Mouse (Mus musculus) embryonic facial prominence, embryonic 11.5 days (tissue): ENCODE results near the gene S100a16. TPM values are rescaled to one million over a fixed set of nuclear protein-coding genes. Genes with fewer than 3 reads are reported as not detected.

ENCODE experiments used
- ATAC-seq: fragments of 200-750 bp; cut with Nextera tagmentation; replicated peaks from 2 replicates; pipeline ENCODE4 v1.8.0; 2017; ENCODE audit warnings: low read depth; ENCODE audit not compliant: insufficient number of reproducible peaks, low FRiP score, low TSS enrichment
- DNase-seq: peaks from one replicate; pipeline ENCODE4 v3.0.0-alpha.2; 2015; ENCODE audit warnings: low spot score
- H3K27ac ChIP-seq: fragments of 300-500 bp; sonication (generic); replicated peaks from 2 replicates; pipeline ENCODE4 v1.5.1; 2014; ENCODE audit warnings: mild to moderate bottlenecking, low read depth, low read length, control low read depth
- H3K27me3 ChIP-seq: fragments of 300-500 bp; sonication (generic); 2 replicates; pipeline ENCODE4 v1.6.1; 2014; ENCODE audit warnings: mild to moderate bottlenecking, low read length, moderate library complexity, mixed read lengths; ENCODE audit not compliant: control insufficient read depth, insufficient read depth
- H3K36me3 ChIP-seq: fragments of 300-500 bp; sonication (generic); replicated peaks from 2 replicates; pipeline ENCODE4 v1.6.1; 2014; ENCODE audit warnings: low read depth, mild to moderate bottlenecking, low read length, moderate library complexity, mixed read lengths; ENCODE audit not compliant: control insufficient read depth, insufficient read depth
- H3K4me1 ChIP-seq: fragments of 300-500 bp; sonication (generic); 2 replicates; pipeline ENCODE4 v1.6.1; 2014; ENCODE audit warnings: low read length, mixed read lengths; ENCODE audit not compliant: control insufficient read depth, insufficient read depth
- H3K4me2 ChIP-seq: fragments of 300-500 bp; sonication (generic); 2 replicates; pipeline ENCODE4 v1.6.1; 2014; ENCODE audit warnings: low read depth, mild to moderate bottlenecking, control low read depth, low read length, moderate library complexity
- H3K4me3 ChIP-seq: fragments of 300-500 bp; sonication (generic); 2 replicates; pipeline ENCODE4 v1.5.1; 2014; ENCODE audit warnings: low read depth, low read length, control low read depth
- H3K9ac ChIP-seq: fragments of 300-500 bp; sonication (generic); replicated peaks from 2 replicates; pipeline ENCODE4 v1.6.1; 2014; ENCODE audit warnings: mild to moderate bottlenecking, control low read depth, low read length
- H3K9me3 ChIP-seq: fragments of 300-500 bp; sonication (generic); replicated peaks from 2 replicates; pipeline ENCODE4 v1.6.1; 2016; ENCODE audit warnings: mild to moderate bottlenecking, low read length, inconsistent platforms, mixed read lengths; ENCODE audit not compliant: control insufficient read depth
- WGBS: fragments of 180-500 bp; shearing (Covaris S2); extraction: QIAGEN DNeasy Blood & Tissue Kit; methylation state at CpG from one replicate; pipeline ENCODE4 v1.1.7; 2014; 5-methylcytosine and 5-hydroxymethylcytosine counted together
- polyA plus RNA-seq: library from polyadenylated mRNA; unstranded; fragments of >200 nt; fragmentation: Nextera tagmentation; extraction: Ambion mirVana; gene quantifications from 2 replicates; pipeline ENCODE4 v1.2.1, GENCODE M21; 2014

S100a16 gene
- polyA plus RNA-seq, 1 experiment from 2014 or later: 48.2 TPM

GRCm38 (mm10) chr3:90512948-90513642, 24.0 kb upstream of the S100a16 start:
- Histone ChIP-seq H3K36me3 (no peaks in the 10 kb centered on the region), H3K27me3 (0 out of 2 replicates have a peak, but pooled peaks cover 8% of the 10 kb centered on the region), H3K27ac (no peak overlapping the region), H3K4me1 (peaks cover 9% of the 10 kb centered on the region), H3K4me3 (no peak overlapping the region), H3K4me2 (no peak overlapping the region), H3K9ac (no peak overlapping the region), H3K9me3 (no peaks in the 10 kb centered on the region)
- WGBS: 75% methylated on average over 9 of the region's 9 CpGs
- no peak for DNase-seq
- no peak for ATAC-seq

GRCm38 (mm10) chr3:90513796-90514590, 23.1 kb upstream of the S100a16 start, which contains the start of the genes S100a1 and S100a13:
Gene S100a1 (minus strand): TSS chr3:90514392.
Gene S100a13 (plus strand): TSS chr3:90514435.
- H3K4me2 ChIP-seq: peak within 1 kb of the TSS; percentile 73
- peak within 1 kb of the TSS; percentile 29 for H3K4me3 ChIP-seq
- DNase-seq: no peak
- no peaks in the 10 kb centered on the region for H3K9me3 ChIP-seq
- WGBS: 4% methylated on average over 25 of the region's 25 CpGs
- H3K9ac ChIP-seq: peak within 1 kb of the TSS; percentile 52
- peaks cover 9% of the 10 kb centered on the region for H3K4me1 ChIP-seq
- H3K27me3 ChIP-seq: 0 out of 2 replicates have a peak, but pooled peaks cover 8% of the 10 kb centered on the region
- H3K27ac ChIP-seq: no peak within 1 kb of the TSS
- H3K36me3 ChIP-seq: no peaks in the 10 kb centered on the region
- ATAC-seq: 0 out of 2 replicates have a peak, but pooled peaks have one; percentile 22

GRCm38 (mm10) chr3:90514691-90515090, 22.4 kb upstream of the S100a16 start:
- ATAC-seq: peak; percentile 64
- Histone ChIP-seq H3K9ac (peak overlapping the region; percentile 52), H3K27me3 (0 out of 2 replicates have a peak, but pooled peaks cover 8% of the 10 kb centered on the region), H3K36me3 (no peaks in the 10 kb centered on the region), H3K4me3 (peak overlapping the region; percentile 29), H3K27ac (no peak overlapping the region), H3K4me1 (peaks cover 9% of the 10 kb centered on the region), H3K9me3 (no peaks in the 10 kb centered on the region), H3K4me2 (peak overlapping the region; percentile 73)
- under 1% methylated on average over 10 of the region's 10 CpGs for WGBS
- peak; percentile 79 for DNase-seq

- DNase-seq: no peak
- ATAC-seq: 0 out of 2 replicates have a peak, but pooled peaks have one; percentile 8
- peak overlapping the region; percentile 52; the same call in 1 of the 2 replicates for H3K9ac ChIP-seq
- no peak overlapping the region for H3K27ac ChIP-seq
- H3K9me3 ChIP-seq: no peaks in the 10 kb centered on the region
- no peaks in the 10 kb centered on the region for H3K36me3 ChIP-seq
- peak overlapping the region; percentile 29; the same call in 1 of the 2 replicates for H3K4me3 ChIP-seq
- peaks cover 9% of the 10 kb centered on the region for H3K4me1 ChIP-seq
- H3K4me2 ChIP-seq: peak overlapping the region; percentile 73
- H3K27me3 ChIP-seq: 0 out of 2 replicates have a peak, but pooled peaks cover 8% of the 10 kb centered on the region
- WGBS: 61% methylated on average over 1 of the region's 1 CpGs
Measured at GRCm38 (mm10) chr3:90515242-90515641, 21.8 kb upstream of the S100a16 start.

- WGBS: 86% methylated on average over 4 of the region's 4 CpGs
- no peaks in the 10 kb centered on the region for H3K36me3 ChIP-seq
- 0 out of 2 replicates have a peak, but pooled peaks cover 8% of the 10 kb centered on the region for H3K27me3 ChIP-seq
- DNase-seq (no peak), ATAC-seq (no peak)
- peaks cover 9% of the 10 kb centered on the region for H3K4me1 ChIP-seq
- no peak overlapping the region for H3K27ac ChIP-seq
- no peak overlapping the region for H3K9ac ChIP-seq
- no peaks in the 10 kb centered on the region for H3K9me3 ChIP-seq
- H3K4me2 ChIP-seq: no peak overlapping the region
- no peak overlapping the region for H3K4me3 ChIP-seq
Measured at GRCm38 (mm10) chr3:90515789-90516188, 21.3 kb upstream of the S100a16 start.

- Histone ChIP-seq H3K4me3 (no peak overlapping the region), H3K36me3 (no peaks in the 10 kb centered on the region), H3K27me3 (0 out of 2 replicates have a peak, but pooled peaks cover 8% of the 10 kb centered on the region), H3K27ac (no peak overlapping the region), H3K9me3 (no peaks in the 10 kb centered on the region), H3K4me1 (peaks cover 9% of the 10 kb centered on the region), H3K9ac (no peak overlapping the region), H3K4me2 (no peak overlapping the region)
- ATAC-seq (no peak), DNase-seq (no peak)
- WGBS: 86% methylated on average over 4 of the region's 4 CpGs
Measured at GRCm38 (mm10) chr3:90517711-90518110, 19.3 kb upstream of the S100a16 start.

GRCm38 (mm10) chr3:90525421-90525820, 11.6 kb upstream of the S100a16 start:
- Histone ChIP-seq H3K9ac (no peak overlapping the region), H3K9me3 (no peaks in the 10 kb centered on the region), H3K4me1 (no peaks in the 10 kb centered on the region), H3K27me3 (no peaks in the 10 kb centered on the region), H3K27ac (no peak overlapping the region), H3K4me2 (no peak overlapping the region), H3K36me3 (no peaks in the 10 kb centered on the region), H3K4me3 (no peak overlapping the region)
- ATAC-seq: no peak
- peak; percentile 65 for DNase-seq
- 57% methylated on average over 4 of the region's 4 CpGs for WGBS
